Mouse (Mus musculus): ENCODE results near the gene Mfsd14b.

DNA sequence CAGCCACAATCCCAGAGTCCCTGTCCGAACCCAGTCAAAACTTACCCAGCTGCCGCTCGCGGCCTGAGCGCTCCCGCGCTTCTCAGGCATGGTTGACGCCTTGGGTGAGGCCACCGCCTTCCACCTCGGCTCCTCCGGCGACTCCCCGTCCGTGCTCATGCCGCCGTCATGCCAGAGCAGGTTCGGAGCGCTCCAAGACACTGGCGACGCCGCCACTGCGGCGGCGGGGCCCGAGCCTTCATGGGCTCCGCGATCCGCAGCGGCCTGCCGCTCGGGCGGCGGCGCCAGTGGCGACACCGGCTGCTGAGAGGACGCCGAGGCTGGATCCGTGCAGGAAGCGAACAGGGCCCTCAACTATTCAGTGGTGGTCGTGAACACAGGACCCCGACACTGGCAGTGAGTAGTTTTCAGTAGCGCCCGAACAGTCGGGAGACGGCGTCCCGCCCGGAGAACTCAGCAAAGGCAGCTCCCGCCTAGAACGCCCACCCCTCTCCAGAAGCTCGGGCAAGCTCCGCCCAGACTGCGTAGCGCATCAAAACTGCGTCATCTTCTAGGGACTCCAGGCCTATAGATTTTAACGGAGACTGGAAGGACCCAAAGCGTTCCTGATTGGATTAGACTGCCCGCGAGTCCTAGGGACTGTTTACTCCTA is at the start of gene Mfsd14b:
- no peak for TF ChIP-seq GATA1 (IDR thresholded peaks at IDR 0.05; ENCODE audit: low read length)
- no peak for TF ChIP-seq TAL1 (IDR thresholded peaks at IDR 0.05; ENCODE audit: low read length)

Data from erythroblast, embryonic 14.5 days (primary cell).